Mouse (Mus musculus): ENCODE results near the gene Gm5157.
"Not testable (repeated sequence)": the region's sequence is repeated elsewhere in the genome, so short reads cannot be mapped to it uniquely, and the experiment has no call there.

The Gm5157 gene

GRCm38 (mm10) chr7:21190323-21190722, at the start of gene Gm5157:
Gm5157 (minus strand) TSS chr7:21190423.
- DNase-seq, result not testable (repeated sequence)

GRCm38 (mm10) chr7:21161885-21162284, 28.3 kb downstream of the Gm5157 start, which contains the start of gene Vmn1r123:
Vmn1r123 (plus strand) TSS chr7:21162185.
- DNase-seq, result not testable (repeated sequence)
